Mouse (Mus musculus): Measurements from ENCODE around the gene Ankrd17.

Gene Ankrd17

GRCm38 (mm10) chr5:90366121-90367066 is at the start of gene Ankrd17:
Gene Ankrd17, minus strand, starts transcription at chr5:90366577.
- DNase-seq (ENCODE audit: low read depth, low spot score) = peak; percentile 91

GRCm38 (mm10) chr5:90414925-90415295 is 48.5 kb upstream of the Ankrd17 start:
- no peak for DNase-seq (ENCODE audit: low read depth, low spot score)

GRCm38 (mm10) chr5:90414142-90414924 is 48.0 kb upstream of the Ankrd17 start:
- DNase-seq (ENCODE audit: low read depth, low spot score) = no peak

GRCm38 (mm10) chr5:90405210-90405609 is 38.8 kb upstream of the Ankrd17 start:
- peak; percentile 48 for DNase-seq (ENCODE audit: low read depth, low spot score)

- DNase-seq (ENCODE audit: low read depth, low spot score) = no peak
Measured at GRCm38 (mm10) chr5:90396817-90397216, 30.4 kb upstream of the Ankrd17 start.

- DNase-seq (ENCODE audit: low read depth, low spot score) = peak; percentile 21
Measured at GRCm38 (mm10) chr5:90394322-90394721, 27.9 kb upstream of the Ankrd17 start.

- peak; percentile 43 for DNase-seq (ENCODE audit: low read depth, low spot score)
Measured at GRCm38 (mm10) chr5:90393764-90394163, 27.4 kb upstream of the Ankrd17 start.

GRCm38 (mm10) chr5:90383080-90383479 is 16.7 kb upstream of the Ankrd17 start:
- DNase-seq (ENCODE audit: low read depth, low spot score) = peak; percentile 55

GRCm38 (mm10) chr5:90381458-90381857 is 15.1 kb upstream of the Ankrd17 start:
- peak; percentile 23 for DNase-seq (ENCODE audit: low read depth, low spot score)

- DNase-seq (ENCODE audit: low read depth, low spot score) = no peak
Measured at GRCm38 (mm10) chr5:90373708-90374107, 7.3 kb upstream of the Ankrd17 start.

- no peak for DNase-seq (ENCODE audit: low read depth, low spot score)
Measured at GRCm38 (mm10) chr5:90370401-90370800, 4.0 kb upstream of the Ankrd17 start.

GRCm38 (mm10) chr5:90367067-90367303 is 608 bp upstream of the Ankrd17 start, which contains the start of gene Gm9958:
Gene Gm9958, plus strand, starts transcription at chr5:90367204.
- no peak for DNase-seq (ENCODE audit: low read depth, low spot score)

- peak; percentile 68 for DNase-seq (ENCODE audit: low read depth, low spot score)
Measured at GRCm38 (mm10) chr5:90365141-90365951, 1.0 kb downstream of the Ankrd17 start.

GRCm38 (mm10) chr5:90364526-90364925 is 1.9 kb downstream of the Ankrd17 start:
- peak; percentile 97 for DNase-seq (ENCODE audit: low read depth, low spot score)

GRCm38 (mm10) chr5:90355824-90356223 is 10.6 kb downstream of the Ankrd17 start:
- no peak for DNase-seq (ENCODE audit: low read depth, low spot score)

GRCm38 (mm10) chr5:90353552-90354317 is 12.6 kb downstream of the Ankrd17 start:
- no peak for DNase-seq (ENCODE audit: low read depth, low spot score)

GRCm38 (mm10) chr5:90346877-90347276 is 19.5 kb downstream of the Ankrd17 start:
- DNase-seq (ENCODE audit: low read depth, low spot score) = no peak

- no peak for DNase-seq (ENCODE audit: low read depth, low spot score)
Measured at GRCm38 (mm10) chr5:90340847-90341246, 25.5 kb downstream of the Ankrd17 start.

GRCm38 (mm10) chr5:90339953-90340343 is 26.4 kb downstream of the Ankrd17 start:
- DNase-seq (ENCODE audit: low read depth, low spot score) = no peak

- DNase-seq (ENCODE audit: low read depth, low spot score) = peak; percentile 81
Measured at GRCm38 (mm10) chr5:90339129-90339952, 27.0 kb downstream of the Ankrd17 start.
